Mouse (Mus musculus): Measurements from ENCODE around the gene Bcl2a1d.
"Not testable (repeated sequence)": the region's sequence is repeated elsewhere in the genome, so short reads cannot be mapped to it uniquely, and the experiment has no call there.

DNA sequence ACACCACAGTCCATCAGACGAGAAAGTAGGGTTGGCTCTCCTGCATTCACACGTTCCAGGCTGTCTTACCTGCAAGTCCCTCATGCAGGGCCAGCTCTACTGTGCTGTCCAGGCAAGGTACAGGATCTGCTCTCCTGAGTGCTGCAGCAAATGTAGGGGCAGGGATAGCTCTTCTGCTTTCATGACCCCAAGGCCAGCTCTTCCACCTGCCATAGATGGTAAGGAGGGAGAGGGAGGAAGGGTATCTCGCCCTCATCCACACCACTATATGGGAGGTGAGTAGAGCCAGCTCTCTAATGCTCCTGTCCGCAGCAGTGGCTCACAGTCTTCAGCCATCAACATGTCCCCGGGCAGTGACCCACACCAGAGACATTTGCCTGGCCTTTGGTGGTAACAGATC is 37.8 kb upstream of the Bcl2a1d start:
- not testable (repeated sequence) for TF ChIP-seq POLR2A (IDR thresholded peaks at IDR 0.05; ENCODE audit: low read depth, low read length); CTCF (IDR thresholded peaks at IDR 0.05; ENCODE audit: extremely low read depth, insufficient read depth, insufficient read length, insufficient replicate concordance)
